Mouse (Mus musculus): Measurements from ENCODE around the gene Serpina3m. TPM values are rescaled to one million over a fixed set of nuclear protein-coding genes. Genes with fewer than 3 reads are reported as not detected.
"Not testable (repeated sequence)": the region's sequence is repeated elsewhere in the genome, so short reads cannot be mapped to it uniquely, and the experiment has no call there.

Gene Serpina3m
- polyA plus RNA-seq (2016; fragmentation: Nextera tagmentation; extraction: Ambion mirVana) = not detected in 2 replicates

DNA sequence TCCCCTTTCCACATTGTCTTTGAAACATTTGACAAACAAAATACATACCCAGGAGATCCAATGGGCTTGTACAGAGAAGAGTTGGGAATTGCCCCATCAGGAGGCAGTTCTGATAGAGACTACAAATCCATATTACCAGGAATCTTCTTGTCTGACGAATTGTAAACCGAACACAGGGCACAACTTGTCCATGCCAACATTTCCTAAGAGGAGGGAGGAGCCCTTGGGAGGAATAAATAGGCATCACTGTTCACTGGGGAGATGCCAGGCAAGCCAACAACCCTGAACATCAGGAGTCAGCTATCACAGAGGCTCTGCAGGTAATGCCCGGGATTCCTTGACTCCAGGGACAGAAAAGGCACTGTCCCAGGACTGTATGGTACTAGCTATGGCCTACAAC, at the start of gene Serpina3m, which contains the start of gene Serpina3k:
Gene Serpina3m (plus strand): TSS at position 261 of the 400 bp plus-strand sequence.
Gene Serpina3k (plus strand): TSS at position 261 of the 400 bp plus-strand sequence.
- not testable (repeated sequence) for H3K27ac ChIP-seq (replicated peaks); H3K27me3 ChIP-seq (ENCODE audit: low read depth, poor library complexity, severe bottlenecking); H3K9me3 ChIP-seq (replicated peaks); DNase-seq (ENCODE audit: low spot score); H3K4me1 ChIP-seq; H3K4me3 ChIP-seq; H3K36me3 ChIP-seq
- 86% methylated on average over 3 of the region's 3 CpGs for WGBS

DNA sequence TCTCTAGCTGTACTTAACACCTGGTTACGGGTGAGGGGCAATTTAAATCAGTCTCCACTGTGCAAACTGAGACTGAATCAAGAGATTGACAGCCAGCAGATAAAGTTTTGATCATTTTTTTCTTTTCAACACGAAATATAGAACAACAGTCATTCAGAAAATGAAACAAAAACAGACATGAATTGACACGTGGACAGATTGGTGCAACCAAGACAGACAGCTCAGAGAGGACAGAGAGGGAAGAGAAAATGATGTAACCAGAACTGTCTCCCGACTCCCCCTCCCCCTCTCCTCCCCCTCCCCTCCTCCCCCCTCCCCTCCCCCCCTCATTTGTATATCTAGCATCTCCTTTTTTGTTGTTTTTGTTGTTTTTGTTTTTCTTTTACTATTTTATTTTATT, 48.4 kb upstream of the Serpina3m start:
- Histone ChIP-seq H3K4me1 (no peaks in the 10 kb centered on the region), H3K4me3 (no peak overlapping the region), H3K36me3 (no peaks in the 10 kb centered on the region), H3K27me3 (ENCODE audit: low read depth, poor library complexity, severe bottlenecking) (no peaks in the 10 kb centered on the region), H3K27ac (replicated peaks) (no peak overlapping the region), H3K9me3 (replicated peaks) (peaks cover 10% of the 10 kb centered on the region; the same call in 1 of the 2 replicates)
- WGBS = 54% methylated on average over 4 of the region's 4 CpGs
- DNase-seq (ENCODE audit: low spot score) = no peak

DNA sequence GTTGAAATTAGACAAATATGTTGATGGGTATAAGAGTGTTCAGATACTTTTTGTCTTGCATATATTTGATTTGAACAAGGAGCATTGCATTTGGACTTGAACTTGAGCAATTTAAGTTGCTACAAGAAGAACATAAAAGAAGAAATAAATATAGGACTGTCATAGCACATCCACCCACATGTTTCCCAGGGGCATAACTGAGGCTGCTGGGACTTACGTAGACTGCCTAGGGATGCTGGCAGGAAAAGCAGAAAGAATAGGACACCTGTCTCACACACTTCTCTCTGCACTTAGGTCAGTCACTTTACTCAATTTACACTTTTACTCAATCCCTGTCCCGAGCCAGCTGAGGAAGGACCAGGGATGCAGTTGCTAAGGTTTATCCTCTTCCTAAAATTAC, 44.3 kb upstream of the Serpina3m start:
- WGBS = 84% methylated on average over 2 of the region's 2 CpGs
- H3K27me3 ChIP-seq (ENCODE audit: low read depth, poor library complexity, severe bottlenecking) = no peaks in the 10 kb centered on the region
- DNase-seq (ENCODE audit: low spot score) = no peak

DNA sequence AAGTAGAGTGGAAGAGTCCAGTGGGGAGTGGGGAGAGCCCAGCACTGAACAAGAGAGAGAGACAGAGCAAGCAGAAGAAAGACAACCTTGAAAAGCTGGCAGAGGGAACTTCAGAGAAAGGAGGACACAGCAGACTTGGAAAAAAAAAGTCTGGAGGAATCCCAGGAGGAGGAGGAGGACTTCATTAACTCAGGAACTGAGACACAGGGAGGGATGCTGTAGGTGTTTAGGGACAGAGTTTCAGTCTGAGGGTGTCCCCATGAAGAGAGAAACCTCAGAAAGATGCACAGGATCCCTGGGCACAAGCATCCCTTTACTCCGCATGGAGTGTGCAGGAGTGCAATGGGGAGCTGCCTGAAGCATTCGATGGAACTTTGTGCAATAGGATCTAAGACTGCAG, 40.2 kb upstream of the Serpina3m start:
- DNase-seq (ENCODE audit: low spot score) = no peak
- WGBS = 96% methylated on average over 2 of the region's 2 CpGs
- no peak overlapping the region for H3K27ac ChIP-seq (replicated peaks)

More for the DNA sequence above, 44.3 kb upstream of the Serpina3m start:
- Histone ChIP-seq H3K9me3 (replicated peaks) (no peaks in the 10 kb centered on the region), H3K27ac (replicated peaks) (no peak overlapping the region), H3K4me1 (no peaks in the 10 kb centered on the region), H3K4me3 (no peak overlapping the region), H3K36me3 (no peaks in the 10 kb centered on the region)

DNA sequence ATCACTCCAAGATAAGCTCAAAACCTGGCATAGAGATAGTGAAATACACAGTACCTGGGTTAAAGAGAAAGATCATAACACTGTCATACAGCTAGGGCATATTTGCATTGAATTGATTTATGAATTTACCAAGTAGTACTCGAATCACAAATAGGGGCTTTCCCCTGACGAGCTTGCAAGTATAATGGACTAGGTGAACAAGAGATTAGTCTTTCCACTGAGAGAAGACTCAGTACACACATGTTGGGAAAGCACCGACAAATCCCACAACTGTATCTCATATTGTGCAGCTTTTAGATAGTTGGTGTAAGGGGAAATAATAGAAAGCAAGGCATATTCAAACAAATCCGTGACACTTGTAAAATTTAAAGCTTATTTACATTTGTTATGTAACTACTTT, 32.3 kb upstream of the Serpina3m start:
- H3K4me1 ChIP-seq = no peaks in the 10 kb centered on the region
- no peak for DNase-seq (ENCODE audit: low spot score)
- 86% methylated on average over 4 of the region's 4 CpGs for WGBS

More for the DNA sequence above, 40.2 kb upstream of the Serpina3m start:
- Histone ChIP-seq H3K4me1 (no peaks in the 10 kb centered on the region), H3K27me3 (ENCODE audit: low read depth, poor library complexity, severe bottlenecking) (no peaks in the 10 kb centered on the region), H3K9me3 (replicated peaks) (no peaks in the 10 kb centered on the region), H3K36me3 (no peaks in the 10 kb centered on the region), H3K4me3 (no peak overlapping the region)

DNA sequence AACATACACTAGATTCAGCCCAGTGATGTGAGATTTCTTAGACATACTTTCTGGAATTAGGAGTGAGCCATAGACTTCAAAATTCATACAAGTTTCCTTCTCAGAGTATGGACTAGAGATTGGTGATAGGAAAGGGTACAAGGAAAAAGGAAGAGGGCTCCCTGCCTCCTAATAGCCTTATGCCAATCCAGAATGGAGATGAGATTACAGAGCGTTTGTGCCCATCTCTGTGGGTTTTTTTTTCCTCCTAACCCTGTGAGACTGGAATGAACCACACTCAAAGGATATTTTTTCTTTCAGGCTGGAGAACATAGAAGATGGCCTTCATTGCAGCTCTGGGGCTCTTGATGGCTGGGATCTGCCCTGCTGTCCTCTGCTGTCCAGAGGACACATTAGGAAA, 24.0 kb upstream of the Serpina3m start, which contains the start of gene Serpina3j:
Gene Serpina3j (plus strand): TSS at position 301 of the 400 bp plus-strand sequence.
- 92% methylated on average over 1 of the region's 1 CpGs for WGBS
- DNase-seq (ENCODE audit: low spot score) = no peak
- H3K4me1 ChIP-seq = no peaks in the 10 kb centered on the region
- no peaks in the 10 kb centered on the region for H3K36me3 ChIP-seq
- H3K27ac ChIP-seq (replicated peaks) = no peak within 1 kb of the TSS
- peaks cover 12% of the 10 kb centered on the region for H3K9me3 ChIP-seq (replicated peaks)
- H3K27me3 ChIP-seq (ENCODE audit: low read depth, poor library complexity, severe bottlenecking) = no peaks in the 10 kb centered on the region
- H3K4me3 ChIP-seq = no peak within 1 kb of the TSS

More for the DNA sequence above, 32.3 kb upstream of the Serpina3m start:
- Histone ChIP-seq H3K27me3 (ENCODE audit: low read depth, poor library complexity, severe bottlenecking) (no peaks in the 10 kb centered on the region), H3K9me3 (replicated peaks) (peaks cover 4% of the 10 kb centered on the region), H3K4me3 (no peak overlapping the region), H3K36me3 (no peaks in the 10 kb centered on the region), H3K27ac (replicated peaks) (no peak overlapping the region)

DNA sequence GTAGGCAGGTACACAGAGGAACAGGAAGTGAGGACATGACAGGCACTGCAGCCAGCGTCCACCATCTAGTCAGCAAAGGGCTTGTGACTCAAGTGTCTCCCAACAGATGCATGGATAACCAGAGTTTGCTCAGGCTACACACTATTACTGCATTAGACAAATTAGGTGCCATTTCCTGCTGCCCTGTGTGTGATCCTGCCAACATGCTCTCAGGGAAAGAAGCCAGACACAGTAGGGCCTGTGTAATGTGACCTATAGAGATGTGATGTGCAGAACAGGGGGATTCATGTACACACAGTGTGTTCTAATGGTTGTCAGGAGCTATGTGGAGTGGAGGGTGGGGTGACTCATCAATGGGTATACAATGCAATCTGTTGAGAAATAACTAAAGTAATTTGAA, 15.8 kb upstream of the Serpina3m start:
- Histone ChIP-seq H3K9me3 (replicated peaks) (no peaks in the 10 kb centered on the region), H3K36me3 (no peaks in the 10 kb centered on the region), H3K27me3 (ENCODE audit: low read depth, poor library complexity, severe bottlenecking) (no peaks in the 10 kb centered on the region), H3K27ac (replicated peaks) (no peak overlapping the region), H3K4me3 (no peak overlapping the region), H3K4me1 (no peaks in the 10 kb centered on the region)
- no peak for DNase-seq (ENCODE audit: low spot score)
- 78% methylated on average over 1 of the region's 1 CpGs for WGBS

DNA sequence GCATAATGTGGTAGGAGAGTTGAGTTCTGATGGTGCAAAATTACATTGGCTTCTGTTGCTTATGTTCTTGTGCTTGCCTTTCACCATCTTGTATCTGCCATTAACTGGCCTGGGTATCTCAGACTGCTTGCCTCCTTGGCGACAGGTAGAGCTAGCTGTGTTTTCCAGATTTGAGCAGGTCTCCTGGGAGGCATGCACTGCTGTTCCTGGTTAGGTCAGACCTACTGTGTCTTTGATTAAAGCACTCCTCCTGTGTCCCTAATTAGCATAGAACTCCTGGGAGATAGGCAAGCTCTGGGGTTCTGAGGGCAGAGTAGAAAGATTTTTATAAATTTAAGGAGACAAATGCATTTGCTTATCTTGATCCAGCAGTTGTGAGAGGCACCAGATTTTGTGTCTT, 6.6 kb upstream of the Serpina3m start:
- WGBS = 50% methylated on average over 1 of the region's 1 CpGs
- Histone ChIP-seq H3K27ac (replicated peaks) (no peak overlapping the region), H3K4me3 (no peak overlapping the region), H3K27me3 (ENCODE audit: low read depth, poor library complexity, severe bottlenecking) (no peaks in the 10 kb centered on the region), H3K9me3 (replicated peaks) (no peaks in the 10 kb centered on the region), H3K36me3 (no peaks in the 10 kb centered on the region), H3K4me1 (no peaks in the 10 kb centered on the region)
- DNase-seq (ENCODE audit: low spot score) = no peak

DNA sequence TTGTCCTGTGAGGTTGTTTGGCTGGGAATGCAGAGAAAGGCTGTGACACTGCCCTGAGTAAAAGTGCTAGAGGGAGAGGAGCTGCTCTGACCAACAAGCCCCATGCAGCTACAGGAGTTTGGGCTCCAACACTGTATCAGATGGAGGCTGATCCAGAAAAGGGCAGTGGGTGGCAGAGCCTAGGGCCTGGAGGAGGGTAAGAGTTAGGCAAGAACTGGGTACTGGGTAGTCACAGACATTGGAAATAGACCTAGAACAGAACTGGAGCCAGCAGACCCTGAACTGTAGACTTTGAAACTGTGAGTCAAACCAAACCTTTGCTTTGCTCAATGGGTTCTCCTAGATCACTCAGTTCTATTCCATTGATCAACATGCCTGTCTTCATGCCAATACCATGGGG, 1.4 kb upstream of the Serpina3m start:
- H3K4me1 ChIP-seq; H3K36me3 ChIP-seq; H3K27ac ChIP-seq (replicated peaks); H3K27me3 ChIP-seq (ENCODE audit: low read depth, poor library complexity, severe bottlenecking); H3K9me3 ChIP-seq (replicated peaks); H3K4me3 ChIP-seq; DNase-seq (ENCODE audit: low spot score): not testable (repeated sequence)

DNA sequence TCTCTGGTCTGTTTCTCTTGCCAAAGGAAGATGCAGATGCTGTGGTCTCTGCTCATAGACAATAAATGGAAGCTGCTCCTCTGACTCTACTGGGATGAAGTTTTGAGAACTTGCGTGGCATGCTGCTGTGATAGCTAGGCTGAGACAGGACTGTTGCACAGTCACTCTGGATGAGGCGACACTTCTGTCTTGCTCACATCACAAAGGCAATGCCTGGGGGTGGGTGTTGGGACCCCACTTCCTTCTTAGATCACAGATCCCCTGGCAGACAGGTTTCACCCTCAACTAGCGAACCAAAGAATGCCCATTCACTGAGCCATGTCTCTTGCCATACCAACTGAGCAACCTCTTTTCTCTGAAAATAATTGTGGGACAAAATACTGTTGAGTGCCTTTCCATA, 419 bp downstream of the Serpina3m start:
- Histone ChIP-seq H3K36me3 (no peaks in the 10 kb centered on the region), H3K27me3 (ENCODE audit: low read depth, poor library complexity, severe bottlenecking) (no peaks in the 10 kb centered on the region), H3K27ac (replicated peaks) (no peak overlapping the region), H3K4me1 (no peaks in the 10 kb centered on the region), H3K9me3 (replicated peaks) (no peaks in the 10 kb centered on the region), H3K4me3 (no peak overlapping the region)
- 95% methylated on average over 3 of the region's 3 CpGs for WGBS
- DNase-seq (ENCODE audit: low spot score) = no peak

DNA sequence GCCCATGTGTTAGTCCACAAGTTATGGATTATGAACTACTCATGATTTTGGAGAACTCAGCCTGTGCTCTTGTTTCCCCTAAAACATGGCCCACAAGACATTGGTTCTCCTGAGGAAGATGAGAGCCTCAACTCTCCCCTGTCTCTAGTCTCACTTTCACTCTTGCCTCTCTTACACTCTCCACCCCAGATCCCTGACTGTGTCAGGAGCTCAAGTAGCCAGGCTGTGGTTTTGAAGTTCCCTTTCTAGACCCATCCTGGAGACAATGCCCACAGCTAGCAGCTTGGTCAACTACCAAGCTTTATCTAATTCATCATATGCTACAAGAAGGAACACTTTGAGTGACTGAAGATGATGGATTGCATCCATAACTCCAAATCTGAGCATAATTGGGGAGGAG, 4.2 kb downstream of the Serpina3m start:
- H3K4me3 ChIP-seq; H3K9me3 ChIP-seq (replicated peaks); DNase-seq (ENCODE audit: low spot score); H3K36me3 ChIP-seq; H3K4me1 ChIP-seq; H3K27ac ChIP-seq (replicated peaks); H3K27me3 ChIP-seq (ENCODE audit: low read depth, poor library complexity, severe bottlenecking): not testable (repeated sequence)

DNA sequence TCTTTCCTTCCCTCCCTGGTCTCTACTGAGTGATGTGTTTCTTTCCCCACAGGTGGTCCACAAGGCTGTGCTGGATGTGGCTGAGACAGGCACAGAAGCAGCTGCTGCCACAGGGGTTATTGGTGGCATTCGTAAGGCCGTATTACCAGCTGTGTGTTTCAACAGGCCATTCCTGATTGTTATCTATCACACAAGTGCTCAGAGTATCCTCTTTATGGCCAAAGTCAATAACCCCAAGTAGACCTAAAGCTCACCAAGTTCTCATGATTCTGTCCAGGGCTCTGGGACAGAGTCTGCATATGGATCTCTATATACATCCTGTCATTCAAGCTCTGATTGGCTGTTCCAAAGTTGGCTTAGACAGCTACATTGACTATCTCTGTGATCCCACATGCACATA, 6.9 kb downstream of the Serpina3m start:
- H3K9me3 ChIP-seq (replicated peaks) = no peaks in the 10 kb centered on the region
- H3K4me1 ChIP-seq = no peaks in the 10 kb centered on the region
- no peak overlapping the region for H3K27ac ChIP-seq (replicated peaks)
- H3K27me3 ChIP-seq (ENCODE audit: low read depth, poor library complexity, severe bottlenecking) = no peaks in the 10 kb centered on the region
- H3K4me3 ChIP-seq = no peak overlapping the region
- no peaks in the 10 kb centered on the region for H3K36me3 ChIP-seq
- 90% methylated on average over 2 of the region's 2 CpGs for WGBS
- DNase-seq (ENCODE audit: low spot score) = no peak

DNA sequence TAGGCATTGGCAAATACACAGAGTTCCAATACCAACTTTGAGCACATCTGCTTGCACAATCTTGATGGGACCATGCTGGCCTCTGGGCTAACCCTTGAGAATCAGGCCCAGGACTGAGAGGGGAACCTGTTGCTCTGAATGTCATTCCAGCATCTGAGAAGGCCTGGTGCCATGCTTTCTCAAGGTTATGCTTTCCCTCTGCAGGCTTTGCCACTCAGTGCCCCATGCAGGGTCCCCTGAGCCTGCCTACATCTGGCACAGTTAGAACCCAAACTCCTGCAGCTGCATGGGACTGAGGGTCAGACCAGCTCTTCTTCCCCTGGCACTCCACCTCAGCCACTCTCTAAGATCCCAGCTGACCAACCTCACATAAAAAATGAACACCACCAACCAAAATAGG, 7.4 kb downstream of the Serpina3m start:
- Histone ChIP-seq H3K36me3 (no peaks in the 10 kb centered on the region), H3K4me1 (no peaks in the 10 kb centered on the region), H3K9me3 (replicated peaks) (no peaks in the 10 kb centered on the region), H3K27ac (replicated peaks) (no peak overlapping the region), H3K4me3 (no peak overlapping the region), H3K27me3 (ENCODE audit: low read depth, poor library complexity, severe bottlenecking) (no peaks in the 10 kb centered on the region)
- DNase-seq (ENCODE audit: low spot score) = no peak

DNA sequence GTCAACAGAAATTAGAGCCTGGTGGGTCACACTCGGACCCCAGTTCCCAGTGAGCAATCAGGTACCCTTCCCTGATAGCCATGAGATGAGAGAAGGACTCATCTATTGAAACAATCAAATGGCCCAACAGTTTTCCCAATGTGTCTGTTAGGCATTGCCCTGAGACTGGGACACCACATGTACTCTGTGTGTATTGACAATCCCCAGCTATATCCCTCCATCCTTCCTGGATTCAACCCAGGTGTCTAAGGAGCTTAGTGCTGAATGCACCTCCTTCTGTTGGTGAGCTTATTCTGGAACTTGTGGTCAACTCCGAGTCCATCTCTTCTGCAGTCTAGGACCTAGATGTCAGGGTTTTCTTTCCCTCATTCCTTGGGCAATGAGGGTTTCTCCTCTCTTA, 8.8 kb downstream of the Serpina3m start:
- DNase-seq (ENCODE audit: low spot score) = no peak
- WGBS = 81% methylated on average over 2 of the region's 2 CpGs

More for the DNA sequence above, 8.8 kb downstream of the Serpina3m start:
- H3K27ac ChIP-seq (replicated peaks) = no peak overlapping the region
- H3K36me3 ChIP-seq = no peaks in the 10 kb centered on the region
- H3K9me3 ChIP-seq (replicated peaks) = no peaks in the 10 kb centered on the region
- H3K27me3 ChIP-seq (ENCODE audit: low read depth, poor library complexity, severe bottlenecking) = no peaks in the 10 kb centered on the region
- H3K4me1 ChIP-seq = no peaks in the 10 kb centered on the region
- no peak overlapping the region for H3K4me3 ChIP-seq

All from midbrain, embryonic 10.5 days (tissue).